Mouse (Mus musculus): ENCODE measurements around the gene Cfap74.

GRCm38 (mm10) chr4:155470997-155471396 lies 62.0 kb downstream of the Cfap74 start:
- no peak for TF ChIP-seq CTCF (IDR thresholded peaks at IDR 0.05; ENCODE audit: low read depth)
- TF ChIP-seq EP300 (IDR thresholded peaks at IDR 0.05; ENCODE audit: low read depth), result no peak

Data from heart, postnatal 0 days (tissue).